Mouse (Mus musculus) midbrain, embryonic 11.5 days (tissue): ENCODE results near the gene Ptrhd1. TPM values are rescaled to one million over a fixed set of nuclear protein-coding genes. Genes with fewer than 3 reads are reported as not detected.
"Not testable (repeated sequence)": the region's sequence is repeated elsewhere in the genome, so short reads cannot be mapped to it uniquely, and the experiment has no call there.

Experiments
- ATAC-seq: fragments of 200-750 bp; cut with Nextera tagmentation; 2 replicates; pipeline ENCODE4 v1.8.0; 2017; ENCODE audit warnings: moderate TSS enrichment, moderate library complexity; ENCODE audit not compliant: low FRiP score
- DNase-seq: peaks from one replicate; pipeline ENCODE4 v3.0.0; 2015; ENCODE audit warnings: low spot score; ENCODE audit errors: missing footprints
- H3K27ac ChIP-seq: fragments of 300-500 bp; sonication (generic); 2 replicates; pipeline ENCODE4 v1.5.1; 2014; ENCODE audit warnings: low read depth, low read length
- H3K27me3 ChIP-seq: fragments of 300-500 bp; sonication (generic); 2 replicates; pipeline ENCODE4 v1.6.1; 2014; ENCODE audit warnings: mild to moderate bottlenecking, low read length, moderate library complexity, mixed read lengths; ENCODE audit not compliant: control insufficient read depth, insufficient read depth
- H3K36me3 ChIP-seq: fragments of 300-500 bp; sonication (generic); 2 replicates; pipeline ENCODE4 v1.6.1; 2014; ENCODE audit warnings: mild to moderate bottlenecking, low read length, moderate library complexity, mixed read lengths; ENCODE audit not compliant: control insufficient read depth, insufficient read depth
- H3K4me1 ChIP-seq: fragments of 300-500 bp; sonication (generic); 2 replicates; pipeline ENCODE4 v1.6.1; 2014; ENCODE audit warnings: low read length; ENCODE audit not compliant: control insufficient read depth, insufficient read depth
- H3K4me2 ChIP-seq: fragments of 300-500 bp; sonication (generic); 2 replicates; pipeline ENCODE4 v1.6.1; 2014; ENCODE audit warnings: mild to moderate bottlenecking, moderate library complexity
- H3K4me3 ChIP-seq: fragments of 300-500 bp; sonication (generic); 2 replicates; pipeline ENCODE4 v1.5.1; 2014; ENCODE audit warnings: low read depth, low read length
- H3K9ac ChIP-seq: fragments of 300-500 bp; sonication (generic); 2 replicates; pipeline ENCODE4 v1.6.1; 2014; ENCODE audit warnings: low read length
- H3K9me3 ChIP-seq: fragments of 300-500 bp; sonication (generic); 2 replicates; pipeline ENCODE4 v1.6.1; 2016; ENCODE audit warnings: low read length; ENCODE audit not compliant: control insufficient read depth
- WGBS: fragments of 180-500 bp; shearing (Covaris S2); extraction: QIAGEN DNeasy Blood & Tissue Kit; methylation state at CpG from one replicate; pipeline ENCODE4 v1.1.7; 2014; 5-methylcytosine and 5-hydroxymethylcytosine counted together
- polyA plus RNA-seq: library from polyadenylated mRNA; unstranded; fragments of >200 nt; fragmentation: Nextera tagmentation; extraction: Ambion mirVana; gene quantifications from 2 replicates; pipeline ENCODE4 v1.2.1, GENCODE M21; 2014

The Ptrhd1 gene
- polyA plus RNA-seq, 1 experiment from 2014 or later = 5.8 TPM

DNA sequence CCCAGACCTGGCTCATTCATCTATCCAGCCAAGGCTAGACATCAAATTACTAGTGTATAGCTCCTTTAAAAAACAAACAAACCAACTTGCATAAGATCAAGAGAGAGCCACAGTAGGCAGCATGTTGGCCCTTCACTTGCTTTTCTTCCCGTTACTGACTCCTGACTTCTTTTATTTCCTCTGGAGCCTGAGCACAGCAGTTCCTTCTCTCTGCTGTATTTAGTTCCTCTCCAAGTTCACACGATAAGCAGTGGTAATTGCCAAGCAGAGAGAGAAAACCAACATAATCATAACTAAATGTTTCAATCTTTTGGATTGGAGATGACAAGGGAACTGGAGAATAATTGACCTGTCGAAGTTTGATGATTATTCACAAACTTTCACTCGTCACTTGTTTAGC is 1.1 kb upstream of the Ptrhd1 start:
- no peak for ATAC-seq
- peaks cover 12% of the 10 kb centered on the region; the same call in 1 of the 2 replicates for H3K4me1 ChIP-seq
- H3K27ac ChIP-seq = no peak overlapping the region
- DNase-seq = no peak
- H3K36me3 ChIP-seq = peaks cover 3% of the 10 kb centered on the region; the same call in 1 of the 2 replicates
- no peaks in the 10 kb centered on the region for H3K27me3 ChIP-seq
- peak overlapping the region; percentile 54 for H3K4me2 ChIP-seq
- H3K4me3 ChIP-seq = peak overlapping the region; percentile 76; the same call in 1 of the 2 replicates
- 68% methylated on average over 4 of the region's 4 CpGs for WGBS
- H3K9me3 ChIP-seq = no peaks in the 10 kb centered on the region
- H3K9ac ChIP-seq = no peak overlapping the region

DNA sequence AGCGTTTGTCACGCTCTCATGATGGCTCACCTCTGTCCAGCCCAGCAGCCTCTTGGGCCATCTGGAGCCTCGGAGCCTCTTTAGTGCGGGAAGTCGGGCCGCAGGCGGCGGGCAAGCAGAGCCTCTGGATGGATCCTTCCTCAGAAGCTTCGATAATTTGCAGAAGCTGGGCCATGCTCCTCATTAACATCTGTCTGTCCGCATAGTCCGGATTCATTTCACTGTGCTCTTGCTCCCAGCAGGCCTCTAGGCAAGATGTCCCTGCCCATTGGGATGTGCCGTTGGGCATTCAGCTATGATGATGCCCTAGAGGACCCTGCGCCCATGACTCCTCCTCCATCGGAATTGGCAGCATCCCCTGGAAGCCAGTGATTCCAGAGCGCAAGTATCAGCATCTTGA is 3.7 kb downstream of the Ptrhd1 start:
- Histone ChIP-seq H3K9ac (no peak overlapping the region), H3K4me3 (no peak overlapping the region), H3K9me3 (no peaks in the 10 kb centered on the region), H3K27me3 (no peaks in the 10 kb centered on the region), H3K27ac (no peak overlapping the region), H3K4me2 (no peak overlapping the region), H3K4me1 (peaks cover 8% of the 10 kb centered on the region; the same call in 1 of the 2 replicates), H3K36me3 (no peaks in the 10 kb centered on the region)
- ATAC-seq (no peak), DNase-seq (no peak)
- WGBS = 95% methylated on average over 15 of the region's 15 CpGs

DNA sequence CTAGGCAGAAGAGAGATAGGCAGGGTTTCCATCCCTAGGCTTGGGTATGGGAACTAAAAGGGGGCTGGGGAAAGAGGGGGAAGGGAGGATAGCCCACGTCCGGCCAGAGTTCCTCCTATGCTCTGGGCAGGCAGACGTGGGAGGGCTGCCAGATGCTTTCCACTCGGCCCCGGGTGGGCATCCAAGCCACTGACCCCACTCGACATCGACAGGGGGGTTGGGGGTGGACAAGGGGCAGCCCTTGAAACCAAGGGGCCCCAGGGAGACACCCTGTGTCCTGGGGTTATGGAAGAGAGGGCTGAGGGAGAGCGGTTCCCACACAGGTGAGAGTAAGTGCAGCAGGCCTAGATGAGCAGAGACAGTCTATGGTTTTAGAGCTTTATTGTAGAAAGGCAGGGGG is 6.5 kb downstream of the Ptrhd1 start:
- not testable (repeated sequence) for ATAC-seq, H3K9me3 ChIP-seq, DNase-seq, H3K4me3 ChIP-seq, H3K9ac ChIP-seq, H3K27me3 ChIP-seq, H3K36me3 ChIP-seq, H3K4me2 ChIP-seq, H3K27ac ChIP-seq, H3K4me1 ChIP-seq
- 76% methylated on average over 8 of the region's 8 CpGs for WGBS

DNA sequence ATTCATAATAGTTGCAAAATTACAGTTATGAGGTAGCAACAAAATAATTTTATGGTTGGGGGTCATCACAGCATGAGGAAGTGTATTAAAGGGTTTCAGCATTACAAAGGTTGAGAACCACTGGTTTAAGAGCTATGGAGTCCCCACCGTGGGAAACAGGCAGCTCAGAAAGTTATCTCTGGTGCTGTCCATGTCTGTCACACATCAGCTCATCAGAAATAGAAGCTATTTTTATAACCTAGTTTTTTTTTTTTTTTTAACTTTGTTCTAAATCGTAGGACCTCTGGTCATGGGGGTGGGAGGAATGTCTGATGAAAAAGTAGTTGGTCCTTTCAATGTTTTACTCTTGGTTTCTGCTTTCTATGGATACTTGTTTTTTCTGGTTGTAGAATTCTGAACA is 10.0 kb downstream of the Ptrhd1 start:
- Histone ChIP-seq H3K4me1 (no peaks in the 10 kb centered on the region), H3K4me3 (no peak overlapping the region), H3K36me3 (no peaks in the 10 kb centered on the region), H3K9ac (no peak overlapping the region), H3K4me2 (no peak overlapping the region), H3K9me3 (no peaks in the 10 kb centered on the region), H3K27me3 (no peaks in the 10 kb centered on the region), H3K27ac (no peak overlapping the region)
- ATAC-seq (no peak), DNase-seq (no peak)
- 82% methylated on average over 2 of the region's 2 CpGs for WGBS

DNA sequence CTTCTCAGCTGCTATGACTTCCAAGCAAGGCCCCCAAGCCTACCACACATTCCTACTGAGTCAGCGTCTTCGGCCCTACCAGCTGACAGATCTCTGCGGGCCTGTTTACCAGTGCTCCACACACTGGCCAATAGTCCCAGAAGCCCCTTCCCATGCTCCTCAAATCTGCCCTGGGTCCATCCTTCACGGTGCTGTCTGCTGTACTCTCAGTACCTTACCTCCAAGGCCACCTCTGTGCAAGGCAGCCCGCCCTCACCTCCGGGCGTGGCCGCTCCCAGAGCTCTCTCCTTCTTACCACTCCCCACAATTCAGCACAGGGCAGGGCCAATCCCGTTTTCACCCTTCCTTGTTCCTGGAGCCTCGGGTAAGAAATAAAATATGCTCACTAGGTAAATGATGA is 11.9 kb downstream of the Ptrhd1 start:
- Histone ChIP-seq H3K27ac (no peak overlapping the region), H3K4me2 (no peak overlapping the region), H3K9ac (no peak overlapping the region), H3K9me3 (no peaks in the 10 kb centered on the region), H3K4me3 (no peak overlapping the region), H3K4me1 (no peaks in the 10 kb centered on the region), H3K27me3 (no peaks in the 10 kb centered on the region), H3K36me3 (no peaks in the 10 kb centered on the region)
- WGBS = 89% methylated on average over 10 of the region's 10 CpGs
- ATAC-seq (no peak), DNase-seq (no peak)

DNA sequence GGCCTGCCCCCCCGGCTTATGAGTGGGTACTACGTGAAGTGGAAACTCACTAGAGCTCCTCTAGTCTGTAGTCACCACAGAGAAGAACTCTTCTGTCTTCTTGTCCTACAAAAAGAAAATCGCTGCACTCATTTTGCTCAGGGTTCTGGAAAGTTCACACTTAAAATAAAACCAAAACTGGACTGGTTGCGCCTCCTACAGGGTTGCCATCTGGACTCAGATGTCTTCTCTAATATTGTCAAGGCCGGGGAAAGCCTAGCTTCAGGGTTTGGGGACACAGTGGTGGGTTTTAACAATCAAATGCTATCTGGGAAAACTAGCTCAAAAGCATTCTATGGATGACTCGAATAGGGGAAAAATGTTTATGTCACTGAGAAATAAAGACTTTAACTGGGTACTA is 16.0 kb downstream of the Ptrhd1 start:
- no peaks in the 10 kb centered on the region for H3K9me3 ChIP-seq
- ATAC-seq (no peak), DNase-seq (no peak)
- H3K4me1 ChIP-seq = no peaks in the 10 kb centered on the region
- no peak overlapping the region for H3K4me3 ChIP-seq
- H3K36me3 ChIP-seq = no peaks in the 10 kb centered on the region
- no peak overlapping the region for H3K9ac ChIP-seq
- H3K4me2 ChIP-seq = no peak overlapping the region
- H3K27me3 ChIP-seq = no peaks in the 10 kb centered on the region
- H3K27ac ChIP-seq = no peak overlapping the region
- 87% methylated on average over 6 of the region's 6 CpGs for WGBS

DNA sequence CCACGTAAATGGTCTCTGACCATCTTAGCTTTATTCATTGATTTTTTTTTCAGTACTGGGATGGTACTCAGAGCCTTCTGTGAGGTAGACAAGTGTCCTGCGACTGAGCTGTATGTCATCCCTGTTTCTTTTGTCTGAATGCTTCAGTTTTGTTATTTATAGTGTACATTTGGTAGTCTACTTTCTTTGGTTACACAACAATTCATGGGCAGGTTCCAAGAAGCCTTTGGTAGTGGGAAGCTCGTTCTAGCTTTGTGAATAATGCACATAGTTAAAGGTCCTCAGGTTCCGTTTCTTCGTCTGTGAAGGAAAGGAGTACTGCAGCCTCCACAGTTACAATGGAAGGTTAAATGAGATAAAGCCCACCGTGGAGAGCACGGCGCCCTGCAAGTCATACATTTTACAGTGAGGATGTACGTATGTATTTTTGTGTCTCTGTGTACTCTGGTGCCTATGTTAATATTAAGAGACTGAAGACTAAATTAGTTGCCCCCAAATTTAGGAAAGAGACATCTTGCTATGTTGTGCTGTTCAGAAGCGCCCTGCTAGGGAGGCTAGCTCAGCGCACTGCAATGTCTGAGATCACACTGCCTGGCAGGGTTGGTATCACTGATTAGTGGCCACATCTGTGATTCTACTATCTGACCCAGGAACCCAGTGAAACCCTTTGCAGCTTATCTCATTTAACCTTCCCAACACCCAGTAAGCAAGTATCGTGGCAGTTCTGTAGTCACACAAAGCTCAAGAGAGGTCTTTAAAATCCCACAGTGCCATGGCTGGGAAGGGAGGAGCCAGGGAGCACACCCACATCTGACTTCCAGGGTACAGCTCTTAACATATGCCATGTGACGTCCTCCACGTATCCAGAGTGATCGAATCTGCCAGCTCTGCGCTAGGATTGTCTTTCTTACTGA is 19.2 kb downstream of the Ptrhd1 start:
- no peaks in the 10 kb centered on the region for H3K9me3 ChIP-seq
- H3K36me3 ChIP-seq = no peaks in the 10 kb centered on the region
- no peak overlapping the region for H3K9ac ChIP-seq
- no peak overlapping the region for H3K27ac ChIP-seq
- no peaks in the 10 kb centered on the region for H3K4me1 ChIP-seq
- no peak overlapping the region for H3K4me2 ChIP-seq
- ATAC-seq = no peak
- H3K4me3 ChIP-seq = no peak overlapping the region
- H3K27me3 ChIP-seq = no peaks in the 10 kb centered on the region
- DNase-seq = no peak
- WGBS = 90% methylated on average over 16 of the region's 16 CpGs

DNA sequence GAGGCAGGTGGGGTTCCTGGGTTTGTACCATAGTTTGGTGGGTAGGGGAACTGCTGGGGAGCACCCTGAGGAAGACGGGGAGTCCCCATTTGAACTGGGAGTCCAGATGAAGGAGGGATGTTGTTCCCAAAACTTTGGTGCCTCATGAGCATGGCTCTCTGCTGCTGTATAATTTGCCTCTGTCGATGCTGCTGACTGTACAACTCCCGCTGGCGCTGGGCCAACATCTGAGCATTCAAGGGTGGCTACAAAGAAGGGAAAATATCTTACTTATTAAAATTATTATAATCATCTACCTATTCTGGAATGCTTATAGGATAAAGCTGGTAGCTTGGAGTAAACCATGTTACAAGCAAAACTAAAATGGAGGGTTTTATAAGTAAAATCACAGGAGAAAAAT is 33.9 kb downstream of the Ptrhd1 start:
- 94% methylated on average over 4 of the region's 4 CpGs for WGBS
- ATAC-seq (no peak), DNase-seq (no peak)
- no peak overlapping the region for H3K4me2 ChIP-seq
- no peak overlapping the region for H3K9ac ChIP-seq
- H3K4me3 ChIP-seq = no peak overlapping the region
- peaks cover 5% of the 10 kb centered on the region for H3K36me3 ChIP-seq
- H3K27ac ChIP-seq = no peak overlapping the region
- H3K9me3 ChIP-seq = no peaks in the 10 kb centered on the region
- no peaks in the 10 kb centered on the region for H3K27me3 ChIP-seq
- H3K4me1 ChIP-seq = no peaks in the 10 kb centered on the region

DNA sequence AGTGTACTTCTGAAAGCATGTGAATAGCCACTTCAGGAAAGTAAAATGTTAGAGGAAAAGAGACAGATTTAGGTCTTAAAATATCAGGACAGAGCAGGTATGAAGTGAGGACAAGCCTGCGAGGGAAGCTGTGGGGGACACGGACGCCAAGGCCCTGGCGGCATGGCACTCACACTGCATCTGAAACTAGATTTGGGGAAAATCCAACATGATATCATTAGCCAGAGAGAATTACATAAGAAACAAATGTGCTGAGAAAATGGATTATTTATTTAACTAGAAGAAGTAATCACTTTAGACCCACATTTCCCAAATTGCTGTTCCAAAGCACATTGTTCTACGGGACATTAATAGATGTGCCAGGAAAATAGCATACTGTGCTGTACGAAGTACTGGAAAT is 37.3 kb downstream of the Ptrhd1 start:
- no peak overlapping the region for H3K9ac ChIP-seq
- peaks cover 5% of the 10 kb centered on the region for H3K36me3 ChIP-seq
- H3K27ac ChIP-seq = no peak overlapping the region
- 94% methylated on average over 6 of the region's 6 CpGs for WGBS
- no peaks in the 10 kb centered on the region for H3K27me3 ChIP-seq
- no peak overlapping the region for H3K4me2 ChIP-seq
- H3K9me3 ChIP-seq = no peaks in the 10 kb centered on the region
- DNase-seq = no peak
- H3K4me3 ChIP-seq = no peak overlapping the region
- ATAC-seq = no peak
- no peaks in the 10 kb centered on the region for H3K4me1 ChIP-seq
